Mouse (Mus musculus) neural tube, embryonic 14.5 days (tissue): ENCODE data around the gene D630039A03Rik. TPM values are rescaled to one million over a fixed set of nuclear protein-coding genes. Genes with fewer than 3 reads are reported as not detected.
A peak's percentile ranks its signal among the peaks of the same experiment; 100 is the strongest.
"Not testable (repeated sequence)": the region's sequence is repeated elsewhere in the genome, so short reads cannot be mapped to it uniquely, and the experiment has no call there.

Experiments used
- ATAC-seq: fragments of 200-750 bp; cut with Nextera tagmentation; 2 replicates; pipeline ENCODE4 v1.8.0; 2017; ENCODE audit warnings: low read depth, mild to moderate bottlenecking, moderate TSS enrichment, moderate library complexity
- H3K27ac ChIP-seq: fragments of 300-500 bp; sonication (generic); 2 replicates; pipeline ENCODE4 v1.5.1; 2014; ENCODE audit warnings: low read depth, mild to moderate bottlenecking, control low read depth, low read length, moderate library complexity, mixed read lengths
- H3K27me3 ChIP-seq: fragments of 300-500 bp; sonication (generic); 2 replicates; pipeline ENCODE4 v1.6.1; 2014; ENCODE audit warnings: low read length; ENCODE audit not compliant: control insufficient read depth, insufficient read depth
- H3K36me3 ChIP-seq: fragments of 300-500 bp; sonication (generic); 2 replicates; pipeline ENCODE4 v1.6.1; 2014; ENCODE audit warnings: low read length, mixed read lengths; ENCODE audit not compliant: control insufficient read depth, insufficient read depth
- H3K4me1 ChIP-seq: fragments of 300-500 bp; sonication (generic); 2 replicates; pipeline ENCODE4 v1.6.1; 2014; ENCODE audit warnings: low read length; ENCODE audit not compliant: control insufficient read depth, insufficient read depth
- H3K4me2 ChIP-seq: fragments of 300-500 bp; sonication (generic); 2 replicates; pipeline ENCODE4 v1.6.1; 2014; ENCODE audit warnings: mild to moderate bottlenecking, low read depth, low read length, control low read depth
- H3K4me3 ChIP-seq: fragments of 300-500 bp; sonication (generic); 2 replicates; pipeline ENCODE4 v1.5.1; 2014; ENCODE audit warnings: low read depth, low read length, control low read depth, mixed read lengths
- H3K9ac ChIP-seq: fragments of 300-500 bp; sonication (generic); replicated peaks from 2 replicates; pipeline ENCODE4 v1.6.1; 2014; ENCODE audit warnings: low read depth, mild to moderate bottlenecking, control low read depth, low read length, mixed read lengths
- H3K9me3 ChIP-seq: fragments of 300-500 bp; sonication (generic); 2 replicates; pipeline ENCODE4 v1.6.1; 2016; ENCODE audit warnings: low read length; ENCODE audit not compliant: control insufficient read depth
- WGBS: fragments of 180-500 bp; shearing (Covaris S2); extraction: QIAGEN DNeasy Blood & Tissue Kit; methylation state at CpG from one replicate; pipeline ENCODE4 v1.1.7; 2014; 5-methylcytosine and 5-hydroxymethylcytosine counted together
- polyA plus RNA-seq: library from polyadenylated mRNA; unstranded; fragments of >200 nt; fragmentation: Nextera tagmentation; extraction: Ambion mirVana; gene quantifications from 2 replicates; pipeline ENCODE4 v1.2.1, GENCODE M21; 2014

The D630039A03Rik gene
- polyA plus RNA-seq, 1 experiment from 2014 or later: 0.39 TPM

GRCm38 (mm10) chr4:57904211-57904610 lies 11.9 kb downstream of the D630039A03Rik start:
- no peaks in the 10 kb centered on the region for H3K4me1 ChIP-seq

GRCm38 (mm10) chr4:57902619-57903018 lies 13.5 kb downstream of the D630039A03Rik start:
- Histone ChIP-seq H3K4me1 (no peaks in the 10 kb centered on the region), H3K27ac (no peak overlapping the region), H3K27me3 (no peaks in the 10 kb centered on the region), H3K4me3 (no peak overlapping the region), H3K36me3 (no peaks in the 10 kb centered on the region), H3K9ac (no peak overlapping the region), H3K9me3 (no peaks in the 10 kb centered on the region), H3K4me2 (no peak overlapping the region)
- WGBS: 87% methylated on average over 5 of the region's 5 CpGs
- ATAC-seq: no peak

More at GRCm38 (mm10) chr4:57904211-57904610, 11.9 kb downstream of the D630039A03Rik start:
- 12% methylated on average over 5 of the region's 5 CpGs for WGBS
- H3K36me3 ChIP-seq: no peaks in the 10 kb centered on the region
- H3K27ac ChIP-seq: no peak overlapping the region
- H3K9ac ChIP-seq: no peak overlapping the region
- H3K4me3 ChIP-seq: no peak overlapping the region
- no peaks in the 10 kb centered on the region for H3K27me3 ChIP-seq
- H3K9me3 ChIP-seq: no peaks in the 10 kb centered on the region
- ATAC-seq: peak; percentile 64; the same call in 1 of the 2 replicates
- no peak overlapping the region for H3K4me2 ChIP-seq

- Histone ChIP-seq H3K36me3 (no peaks in the 10 kb centered on the region), H3K9ac (no peak overlapping the region), H3K27ac (no peak overlapping the region), H3K9me3 (no peaks in the 10 kb centered on the region), H3K4me1 (no peaks in the 10 kb centered on the region), H3K4me2 (no peak overlapping the region), H3K4me3 (no peak overlapping the region), H3K27me3 (no peaks in the 10 kb centered on the region)
- peak; percentile 65; the same call in 1 of the 2 replicates for ATAC-seq
- WGBS: 8% methylated on average over 4 of the region's 4 CpGs
Measured at GRCm38 (mm10) chr4:57901210-57901609, 14.9 kb downstream of the D630039A03Rik start.

DNA sequence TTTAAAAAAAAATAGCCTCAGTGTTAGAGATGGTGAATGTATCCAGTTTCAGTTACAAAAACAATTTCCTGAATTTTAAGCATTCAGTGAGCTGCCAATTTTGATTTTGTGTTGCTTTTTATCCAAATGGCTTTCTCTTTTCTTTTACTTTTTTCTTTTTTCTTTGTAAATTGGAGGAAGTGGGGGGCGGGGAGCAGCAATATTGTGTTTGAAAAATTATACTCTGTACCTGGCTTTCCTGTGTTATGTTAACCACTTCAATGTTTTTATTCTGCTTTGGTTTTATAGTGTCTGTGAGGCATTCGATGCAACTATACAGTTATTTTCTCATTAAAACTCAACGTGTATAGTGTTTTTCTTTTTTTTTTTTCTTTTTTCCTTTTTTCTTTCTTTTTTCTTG lies 19.5 kb downstream of the D630039A03Rik start:
- no peak for ATAC-seq
- WGBS: 89% methylated on average over 3 of the region's 3 CpGs
- H3K27me3 ChIP-seq: no peaks in the 10 kb centered on the region
- no peak overlapping the region for H3K9ac ChIP-seq
- H3K4me2 ChIP-seq: no peak overlapping the region
- H3K9me3 ChIP-seq: no peaks in the 10 kb centered on the region
- H3K4me1 ChIP-seq: peaks cover 3% of the 10 kb centered on the region
- no peaks in the 10 kb centered on the region for H3K36me3 ChIP-seq
- no peak overlapping the region for H3K4me3 ChIP-seq
- no peak overlapping the region for H3K27ac ChIP-seq

DNA sequence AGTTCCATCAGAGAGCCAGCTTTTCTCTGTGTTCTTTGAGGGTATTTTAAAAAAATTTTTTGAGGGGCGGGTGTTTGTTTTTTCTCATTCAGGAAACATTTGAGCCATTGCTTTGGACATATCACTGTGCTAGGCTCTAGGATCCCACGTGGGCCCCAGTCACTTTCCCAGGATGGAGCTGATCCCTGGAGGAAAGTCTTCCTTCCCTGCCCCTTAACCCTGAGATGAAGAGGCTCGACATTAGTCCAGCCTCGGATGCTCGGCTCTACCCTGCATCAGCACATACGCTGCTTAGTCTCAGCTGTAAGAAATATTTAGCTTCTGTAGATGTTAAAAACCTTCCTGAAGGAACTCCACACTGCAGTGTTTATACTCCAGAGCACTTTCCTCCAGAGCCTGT lies 20.2 kb downstream of the D630039A03Rik start:
- Histone ChIP-seq H3K27me3 (no peaks in the 10 kb centered on the region), H3K4me1 (peaks cover 4% of the 10 kb centered on the region), H3K4me2 (no peak overlapping the region), H3K36me3 (no peaks in the 10 kb centered on the region), H3K4me3 (no peak overlapping the region), H3K9ac (no peak overlapping the region), H3K9me3 (no peaks in the 10 kb centered on the region), H3K27ac (no peak overlapping the region)
- 66% methylated on average over 6 of the region's 6 CpGs for WGBS
- ATAC-seq: no peak

DNA sequence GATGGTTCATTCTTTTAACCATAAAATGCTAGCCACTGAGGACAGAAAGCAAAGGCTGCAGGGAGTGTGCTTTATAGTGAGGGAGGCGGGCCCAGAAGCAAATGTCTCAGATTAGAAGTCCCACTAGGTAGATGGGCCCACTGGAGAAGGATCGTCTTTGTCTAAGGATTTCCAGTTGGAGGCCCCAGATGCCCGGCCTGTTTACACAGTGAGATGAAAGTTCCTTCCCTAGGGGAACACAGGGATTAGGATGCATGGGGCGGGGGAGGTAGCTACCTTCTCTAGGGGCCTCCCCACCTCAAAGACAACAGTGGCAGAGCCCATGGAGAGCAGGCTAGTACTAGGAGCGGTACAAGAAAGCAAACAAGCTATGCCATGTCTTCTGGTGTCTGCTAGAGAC lies 21.0 kb downstream of the D630039A03Rik start:
- Histone ChIP-seq H3K9me3 (no peaks in the 10 kb centered on the region), H3K4me3 (no peak overlapping the region), H3K36me3 (no peaks in the 10 kb centered on the region), H3K27ac (no peak overlapping the region), H3K27me3 (no peaks in the 10 kb centered on the region), H3K4me1 (peaks cover 4% of the 10 kb centered on the region), H3K9ac (no peak overlapping the region), H3K4me2 (no peak overlapping the region)
- WGBS: 51% methylated on average over 5 of the region's 5 CpGs
- no peak for ATAC-seq

DNA sequence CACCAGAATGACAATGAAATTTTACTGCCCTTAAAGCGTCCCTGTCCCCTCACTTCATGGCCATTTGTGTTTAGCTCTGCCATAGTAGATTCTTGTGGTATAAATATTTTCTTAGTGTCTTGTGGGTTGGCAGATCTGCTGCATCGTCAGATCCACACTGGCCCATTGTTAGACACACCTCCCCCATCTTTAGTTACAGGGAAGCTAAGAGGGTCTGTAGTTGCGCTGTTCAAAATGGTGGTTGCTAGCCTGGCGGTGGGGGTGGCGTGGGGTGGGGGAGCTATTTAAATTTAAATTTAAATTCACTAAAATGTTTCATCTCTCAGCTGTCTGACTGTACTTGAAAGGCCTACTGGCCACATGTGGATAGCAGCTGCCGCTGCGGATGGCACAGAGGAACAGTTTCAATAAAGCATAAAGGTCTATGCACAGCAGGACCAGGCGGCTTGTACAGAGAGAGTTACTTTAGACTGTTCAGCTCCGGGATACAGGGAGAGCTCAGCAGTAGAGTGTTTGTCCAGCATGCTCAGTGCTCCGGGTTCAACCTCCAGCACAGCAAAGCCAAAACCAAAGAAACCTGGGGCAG lies 24.0 kb downstream of the D630039A03Rik start:
- no peak overlapping the region for H3K4me3 ChIP-seq
- peaks cover 4% of the 10 kb centered on the region for H3K4me1 ChIP-seq
- WGBS: 47% methylated on average over 10 of the region's 10 CpGs
- no peak overlapping the region for H3K4me2 ChIP-seq
- H3K9me3 ChIP-seq: no peaks in the 10 kb centered on the region
- no peaks in the 10 kb centered on the region for H3K36me3 ChIP-seq
- no peaks in the 10 kb centered on the region for H3K27me3 ChIP-seq
- H3K9ac ChIP-seq: no peak overlapping the region
- H3K27ac ChIP-seq: peak overlapping the region; percentile 22; the same call in 1 of the 2 replicates
- peak; percentile 67; the same call in 1 of the 2 replicates for ATAC-seq

DNA sequence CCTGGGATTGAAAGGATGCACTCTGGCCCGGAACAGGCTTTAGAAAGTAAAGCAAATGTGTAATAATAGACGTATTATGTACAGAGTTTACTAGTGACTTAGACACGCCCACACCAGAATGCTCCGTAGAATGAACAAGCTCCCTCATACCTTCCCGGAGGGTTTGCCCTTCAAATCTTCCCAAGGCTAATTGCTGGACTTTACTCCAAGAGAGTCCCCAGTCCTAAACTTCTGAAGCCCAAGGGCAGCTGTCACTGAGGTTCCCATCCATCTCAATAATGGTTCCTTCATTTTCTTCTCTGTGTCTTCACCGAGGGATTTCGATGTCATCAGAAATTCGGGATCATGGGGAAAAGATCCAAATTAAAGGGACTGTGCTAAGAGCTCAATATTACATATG lies 26.3 kb downstream of the D630039A03Rik start:
- Histone ChIP-seq H3K27me3 (no peaks in the 10 kb centered on the region), H3K27ac (no peak overlapping the region), H3K4me2 (no peak overlapping the region), H3K4me1 (peaks cover 4% of the 10 kb centered on the region), H3K36me3 (no peaks in the 10 kb centered on the region), H3K9ac (no peak overlapping the region), H3K9me3 (no peaks in the 10 kb centered on the region), H3K4me3 (no peak overlapping the region)
- WGBS: 89% methylated on average over 8 of the region's 8 CpGs
- ATAC-seq: no peak

DNA sequence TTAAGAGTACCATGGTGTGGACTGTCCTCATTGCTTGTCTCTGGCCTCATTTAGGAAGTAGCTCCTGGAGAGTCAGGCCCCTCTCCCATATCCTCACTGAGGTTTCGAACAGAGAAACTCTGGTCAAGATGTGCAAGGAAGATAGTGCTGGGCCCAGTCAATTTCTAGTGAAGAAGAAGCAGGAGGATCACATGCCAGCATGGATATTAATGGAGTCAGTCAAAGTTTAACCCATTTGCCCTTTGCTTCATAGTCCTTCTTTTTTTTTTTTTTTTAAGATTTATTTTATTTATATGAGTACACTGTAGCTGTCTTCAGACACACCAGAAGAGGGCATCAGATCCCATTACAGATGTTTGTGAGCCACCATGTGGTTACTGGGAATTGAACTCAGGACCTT lies 27.1 kb downstream of the D630039A03Rik start:
- H3K4me2 ChIP-seq, H3K27me3 ChIP-seq, H3K36me3 ChIP-seq, H3K9ac ChIP-seq, H3K4me3 ChIP-seq, H3K4me1 ChIP-seq, ATAC-seq, H3K9me3 ChIP-seq, H3K27ac ChIP-seq: not testable (repeated sequence)
- WGBS: 97% methylated on average over 1 of the region's 1 CpGs
